Mouse (Mus musculus): ENCODE measurements at regions not wholly inside any gene's neighbourhood (a gene's known extent, or its start where the extent isn't known, plus 50 kb on each side); places are given as distances from the start of the nearest gene placed in this dataset.
"Not testable (repeated sequence)": the region's sequence is repeated elsewhere in the genome, so short reads cannot be mapped to it uniquely, and the experiment has no call there.

DNA sequence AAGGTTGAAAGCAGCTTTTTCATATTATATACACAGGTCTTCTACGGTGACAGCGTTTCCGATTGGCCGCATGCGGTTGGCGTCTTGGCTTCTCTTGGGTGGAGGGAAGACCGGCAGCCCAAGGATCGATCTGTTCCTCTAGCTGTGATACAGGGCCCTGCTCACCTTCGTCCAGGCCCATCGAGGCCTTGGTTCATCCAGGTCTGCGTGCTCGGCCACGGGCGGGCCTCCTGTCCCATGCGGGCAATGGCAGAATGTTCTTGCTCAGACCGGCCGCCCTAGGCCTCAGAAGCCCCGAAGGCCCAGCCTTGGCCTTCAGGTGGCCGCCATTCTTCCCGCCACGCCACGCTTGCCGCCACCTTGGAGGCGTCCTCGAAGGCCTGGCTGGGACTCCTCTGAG lies 194.4 kb upstream of the Ppp6c start:
- DNase-seq (ENCODE audit: low spot score in 2 of 2) = no peak

DNA sequence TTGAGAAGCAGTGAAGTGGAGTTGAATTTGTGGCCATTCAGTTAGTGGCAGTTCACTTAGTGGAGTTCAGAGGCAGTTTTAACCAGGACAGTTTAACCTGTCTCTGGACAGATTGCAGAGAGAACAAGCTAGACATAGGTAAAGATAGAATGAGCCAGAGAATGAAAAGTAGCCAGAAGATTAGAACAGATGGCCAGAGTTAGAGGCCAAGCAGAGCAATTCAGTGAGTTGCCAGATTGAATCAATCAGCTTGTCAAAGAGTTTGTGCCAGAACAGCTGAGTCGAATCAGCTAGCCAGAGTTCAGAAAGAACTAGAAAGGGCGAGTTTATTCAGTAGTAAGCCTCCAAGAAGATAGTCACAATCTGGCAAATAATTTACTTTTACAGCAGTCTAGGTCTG lies 174.1 kb upstream of the Ppp6c start:
- peak in 1 of 2 experiments; percentile 10 for DNase-seq (ENCODE audit: low spot score in 2 of 2)

DNA sequence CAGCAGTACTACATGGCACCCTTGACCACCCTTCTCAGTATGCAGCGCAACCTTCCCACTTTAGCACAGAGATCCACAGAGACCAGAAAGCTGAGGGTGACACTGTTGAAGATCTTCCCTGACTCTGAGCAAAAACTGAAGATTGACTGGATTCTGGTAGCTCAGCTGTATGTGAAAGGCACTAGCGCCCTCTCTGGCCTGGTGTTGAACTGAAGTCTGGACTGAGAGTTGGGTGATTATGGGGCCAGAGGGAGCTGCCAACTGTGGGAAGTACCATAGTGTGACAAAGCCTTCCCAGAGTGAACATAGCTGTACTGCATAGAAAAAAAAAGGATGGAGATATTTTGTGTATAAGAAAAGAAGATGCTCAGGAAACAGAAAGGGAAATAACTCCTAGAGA lies 173.3 kb upstream of the Ppp6c start:
- no peak for DNase-seq (ENCODE audit: low spot score in 2 of 2)

- DNase-seq (ENCODE audit: low spot score in 2 of 2) = no peak
Measured at GRCm38 (mm10) chr2:39394643-39395042, 168.4 kb upstream of the Ppp6c start.

DNA sequence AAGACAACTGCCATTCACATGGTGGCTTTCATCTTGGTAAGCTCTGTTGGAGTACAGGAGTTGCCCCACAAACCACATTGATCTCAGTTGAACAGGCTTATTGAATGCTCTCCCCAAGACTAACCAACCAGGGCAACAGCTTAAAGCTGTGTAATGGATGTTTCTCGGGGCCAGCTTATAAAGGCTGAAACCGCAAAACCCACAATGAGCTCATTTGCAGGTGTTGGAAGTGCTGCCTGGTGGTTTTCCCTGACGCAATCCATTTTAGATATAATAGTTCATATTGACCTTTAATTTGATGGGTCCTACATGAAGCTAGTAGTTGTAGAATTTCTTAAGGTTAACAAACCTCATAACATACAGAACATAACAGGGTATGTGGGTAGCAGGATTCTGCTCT lies 151.0 kb upstream of the Ppp6c start:
- no peak for DNase-seq (ENCODE audit: low spot score in 2 of 2)

DNA sequence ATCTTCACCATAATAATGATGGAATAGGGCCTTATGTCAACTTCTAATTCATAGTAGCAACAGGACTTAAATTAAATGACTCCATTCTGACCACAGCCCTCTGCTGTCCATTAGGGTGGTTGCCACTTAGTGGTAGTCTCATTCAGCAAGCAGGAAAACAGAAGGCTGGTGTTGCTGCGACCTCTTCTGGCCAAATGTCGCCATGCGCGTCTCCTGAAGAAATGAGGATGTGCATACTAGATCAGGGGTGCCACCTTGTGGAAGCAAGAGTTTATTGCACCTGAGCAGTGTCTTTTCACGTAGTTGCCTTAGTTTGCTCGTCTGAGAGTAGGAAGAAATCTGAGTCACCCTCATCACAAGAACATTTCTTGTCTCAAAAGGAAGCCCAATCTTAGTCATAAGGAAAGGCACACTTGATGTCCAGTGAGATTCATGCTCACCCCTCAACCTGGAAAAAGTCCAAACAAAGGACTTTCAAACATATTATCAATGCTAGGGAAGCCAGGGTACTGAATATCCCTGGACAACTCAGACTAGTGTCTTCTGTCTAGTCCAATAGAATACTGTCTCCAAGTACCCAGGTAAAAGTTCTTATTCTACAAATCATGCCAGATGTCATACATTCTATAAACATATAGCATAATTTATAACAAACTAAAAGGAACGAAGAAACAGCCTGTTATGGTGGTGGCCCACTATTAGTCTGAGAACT lies 147.0 kb upstream of the Ppp6c start:
- peak; percentile 95 for DNase-seq (ENCODE audit: low spot score in 2 of 2)

DNA sequence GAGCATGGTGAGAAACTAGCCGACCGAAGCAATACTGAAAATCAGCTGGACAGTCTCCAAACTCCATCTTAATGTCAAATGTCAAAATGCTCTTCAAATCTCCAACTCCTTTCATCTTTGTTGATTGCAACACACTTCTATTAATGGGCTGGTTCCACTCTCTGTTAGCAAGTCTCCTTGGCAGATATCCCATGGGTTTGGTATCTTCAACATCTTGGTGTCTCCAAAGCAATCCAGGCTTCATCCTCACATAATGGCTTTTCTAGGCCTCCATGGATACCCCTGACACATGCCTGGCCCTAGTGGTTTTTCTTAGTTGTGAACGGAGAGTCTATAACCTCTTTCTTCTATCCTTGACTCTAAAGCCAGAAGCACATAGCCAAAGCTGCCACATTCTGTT lies 118.0 kb upstream of the Ppp6c start:
- DNase-seq (ENCODE audit: low spot score in 2 of 2) = no peak

DNA sequence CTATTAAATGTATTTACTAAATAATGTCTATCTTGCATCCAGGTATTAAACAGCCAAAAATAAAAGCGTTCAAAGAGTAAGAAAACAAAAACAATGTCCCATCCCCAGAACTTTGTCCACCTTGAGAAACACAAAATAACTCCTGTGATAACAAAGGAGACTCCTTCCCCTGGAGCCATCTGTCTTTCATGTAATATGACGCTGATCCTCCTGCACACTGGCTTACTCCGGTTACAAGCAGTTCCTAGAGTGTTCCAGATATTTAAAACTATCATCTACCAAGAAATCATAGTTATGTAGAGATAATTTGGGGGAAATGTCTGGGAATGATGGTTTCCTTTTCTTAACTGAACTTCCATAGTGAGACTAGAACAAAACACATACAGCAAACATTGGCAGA lies 114.2 kb upstream of the Ppp6c start:
- DNase-seq (ENCODE audit: low spot score in 2 of 2) = no peak

DNA sequence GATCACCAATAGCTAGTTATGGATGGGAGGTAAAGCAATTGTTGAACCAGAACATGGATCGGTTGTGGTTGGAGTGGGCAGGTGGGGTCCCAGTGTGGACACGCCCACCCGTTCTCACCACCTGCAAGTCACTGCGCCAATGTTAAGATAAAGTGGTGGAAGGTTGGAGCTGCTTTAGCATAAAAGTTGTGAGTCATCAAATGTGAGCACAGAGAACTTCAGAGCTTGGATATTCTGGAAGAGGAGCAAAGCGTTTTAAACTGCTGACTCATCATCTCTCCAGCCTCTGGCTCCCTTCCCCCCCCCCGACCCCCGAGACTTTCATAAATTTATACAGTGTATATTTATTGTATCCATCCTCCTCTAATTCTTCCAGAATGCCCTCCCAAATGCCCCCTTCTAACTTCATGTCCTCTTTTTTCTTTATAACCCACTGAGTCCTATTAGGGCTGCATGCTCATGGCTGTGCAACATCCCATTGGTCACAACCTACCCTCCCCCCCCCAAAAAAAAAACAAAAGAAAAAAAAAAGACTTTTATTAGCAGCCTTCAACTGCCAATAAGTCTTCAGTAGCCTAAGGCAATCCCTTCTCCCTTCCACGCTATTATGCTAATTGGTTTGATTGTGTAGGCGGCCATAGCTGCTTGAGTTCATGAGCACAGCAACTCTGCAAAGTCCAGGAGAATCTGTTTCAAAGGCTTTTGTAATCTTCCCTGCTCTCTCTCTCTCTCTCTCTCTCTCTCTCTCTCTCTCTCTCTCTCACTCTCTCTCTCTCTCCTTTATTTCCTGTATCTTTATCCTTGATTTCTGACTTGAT lies 112.8 kb upstream of the Ppp6c start:
- DNase-seq (ENCODE audit: low spot score in 2 of 2) = no peak

- DNase-seq (ENCODE audit: low spot score in 2 of 2) = no peak
Measured at GRCm38 (mm10) chr2:39337524-39337923, 111.3 kb upstream of the Ppp6c start.

DNA sequence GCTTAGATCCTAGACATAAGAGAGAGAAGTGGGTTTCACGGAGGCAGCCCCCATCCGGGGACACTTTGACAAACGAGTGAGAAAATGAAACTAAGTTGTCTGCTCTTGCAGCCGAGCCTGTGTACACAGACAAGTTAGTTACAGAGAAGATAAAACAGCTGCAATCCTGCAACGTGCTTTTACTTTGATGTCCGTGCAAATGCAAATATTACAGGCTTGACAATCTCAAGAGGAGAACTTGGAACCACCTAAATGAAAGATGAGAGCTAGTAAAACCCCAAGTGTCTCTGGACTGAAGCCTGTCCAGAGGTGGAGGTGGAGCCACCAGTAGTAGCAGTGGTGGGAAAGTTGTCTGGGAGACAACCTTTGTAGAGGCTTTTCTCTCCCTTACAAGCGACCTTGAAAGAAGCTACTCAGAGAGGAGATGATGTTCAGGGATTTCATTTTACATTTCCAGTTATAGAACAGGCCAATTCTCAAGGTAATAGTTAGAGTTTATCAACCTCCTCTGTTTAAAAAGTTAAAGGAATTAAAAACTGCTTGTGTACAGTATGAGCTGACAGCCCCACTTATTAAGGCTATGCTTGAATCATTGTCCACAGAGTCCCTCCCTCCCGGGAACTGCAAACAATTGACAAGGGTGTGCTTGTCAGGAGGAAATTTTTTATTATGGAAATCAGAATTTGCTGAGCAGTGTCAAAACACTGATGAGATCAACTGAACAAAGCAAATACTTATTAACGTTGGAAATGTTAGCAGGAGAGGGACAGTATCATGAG lies 99.7 kb upstream of the Ppp6c start:
- DNase-seq (ENCODE audit: low spot score in 2 of 2) = no peak

DNA sequence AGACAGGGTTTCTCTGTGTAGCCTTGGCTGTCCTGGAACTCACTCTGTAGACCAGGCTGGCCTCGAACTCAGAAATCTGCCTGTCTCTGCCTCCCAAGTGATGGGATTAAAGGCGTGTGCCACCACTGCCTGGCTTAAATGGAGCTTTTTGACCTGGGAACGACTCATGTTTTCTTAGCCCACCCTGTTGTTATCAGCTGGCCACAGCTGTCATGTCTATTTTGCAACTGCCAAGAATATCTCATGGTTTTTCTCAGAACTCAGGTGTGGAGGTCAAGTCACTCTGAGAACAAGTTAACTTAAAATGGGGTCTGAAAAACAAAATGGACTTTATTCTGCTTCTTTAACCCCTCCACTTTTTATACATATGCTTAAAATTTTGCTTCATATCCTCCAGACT lies 98.9 kb upstream of the Ppp6c start:
- DNase-seq (ENCODE audit: low spot score in 2 of 2) = not testable (repeated sequence)

GRCm38 (mm10) chr2:39299798-39300382 lies 73.6 kb upstream of the Ppp6c start:
- no peak for DNase-seq (ENCODE audit: low spot score in 2 of 2)

- no peak for DNase-seq (ENCODE audit: low spot score in 2 of 2)
Measured at GRCm38 (mm10) chr2:39299290-39299689, 73.0 kb upstream of the Ppp6c start.

- DNase-seq (ENCODE audit: low spot score in 2 of 2) = no peak
Measured at GRCm38 (mm10) chr2:39295435-39295834, 69.2 kb upstream of the Ppp6c start.

- DNase-seq (ENCODE audit: low spot score in 2 of 2) = peak in 1 of 2 experiments; percentile 16
Measured at GRCm38 (mm10) chr2:39278218-39278617, 52.0 kb upstream of the Ppp6c start.
